Mouse (Mus musculus) left cerebral cortex, postnatal 25 days (tissue): Measurements from ENCODE around the gene Adamtsl1. TPM values are rescaled to one million over a fixed set of nuclear protein-coding genes. Genes with fewer than 3 reads are reported as not detected.

ENCODE experiments used
- DNase-seq, 2 experiments: peaks; one replicate each; pipeline ENCODE4 v3.0.0; 2022; ENCODE audit warnings: low spot score in 2 of 2, mixed read lengths in 1 of 2
- intact Hi-C: fragments of 180-260 bp; cut with DNase I; formaldehyde crosslinking; loops from one replicate; pipeline ENCODE4 v1.15.1; 2025
- total RNA-seq, 2 experiments: library from RNA; stranded (reverse); gene quantifications; 2 replicates each; pipeline ENCODE4 v1.2.3; 2021

Gene Adamtsl1
- total RNA-seq, 2 experiments from 2014 or later: 3.8 to 5.0 TPM

GRCm38 (mm10) chr4:85881318-85881717 lies 367.3 kb downstream of the Adamtsl1 start:
- DNase-seq: no peak

GRCm38 (mm10) chr4:85884031-85884430 lies 370.1 kb downstream of the Adamtsl1 start:
- DNase-seq: peak in 1 of 2 experiments; percentile 3
- intact Hi-C loops: no loop called here

More at GRCm38 (mm10) chr4:85881318-85881717, 367.3 kb downstream of the Adamtsl1 start:
- intact Hi-C loops: no loop called here

GRCm38 (mm10) chr4:85889877-85890598 lies 376.1 kb downstream of the Adamtsl1 start:
- intact Hi-C loops: no loop called here
- no peak for DNase-seq

GRCm38 (mm10) chr4:85901316-85901715 lies 387.3 kb downstream of the Adamtsl1 start:
- intact Hi-C loops: no loop called here
- peak in 1 of 2 experiments; percentile 35 for DNase-seq

GRCm38 (mm10) chr4:85904217-85904616 lies 390.2 kb downstream of the Adamtsl1 start:
- no peak for DNase-seq
- intact Hi-C loops: no loop called here

GRCm38 (mm10) chr4:85916034-85916433 lies 402.1 kb downstream of the Adamtsl1 start:
- no peak for DNase-seq
- intact Hi-C loops: no loop called here

GRCm38 (mm10) chr4:85918366-85918765 lies 404.4 kb downstream of the Adamtsl1 start:
- peak in 1 of 2 experiments; percentile 59 for DNase-seq
- intact Hi-C loops: no loop called here

GRCm38 (mm10) chr4:85920474-85920873 lies 406.5 kb downstream of the Adamtsl1 start:
- intact Hi-C loops: loop anchor here (5.0 kb wide), 1 partner anchor 92 kb away; no protein-coding TSS in a partner anchor

GRCm38 (mm10) chr4:85922741-85923140 lies 408.8 kb downstream of the Adamtsl1 start:
- intact Hi-C loops: loop anchor here (5.0 kb wide), 1 partner anchor 90 kb away; no protein-coding TSS in a partner anchor
- DNase-seq: peak; percentile 52 to 93

More at GRCm38 (mm10) chr4:85920474-85920873, 406.5 kb downstream of the Adamtsl1 start:
- DNase-seq: peak in 1 of 2 experiments; percentile 68

GRCm38 (mm10) chr4:85932129-85932528 lies 418.2 kb downstream of the Adamtsl1 start:
- intact Hi-C loops: no loop called here

GRCm38 (mm10) chr4:85939460-85939859 lies 425.5 kb downstream of the Adamtsl1 start:
- no peak for DNase-seq
- intact Hi-C loops: loop anchor here (5.0 kb wide), 1 partner anchor 613 kb away; no protein-coding TSS in a partner anchor

More at GRCm38 (mm10) chr4:85932129-85932528, 418.2 kb downstream of the Adamtsl1 start:
- no peak for DNase-seq

- no peak for DNase-seq
- intact Hi-C loops: no loop called here
These were observed 427.9 kb downstream of the Adamtsl1 start for GRCm38 (mm10) chr4:85941857-85942256.

GRCm38 (mm10) chr4:85953590-85953989 lies 439.6 kb downstream of the Adamtsl1 start:
- no peak for DNase-seq
- intact Hi-C loops: loop anchor here (5.0 kb wide), 1 partner anchor 311 kb away; no protein-coding TSS in a partner anchor

GRCm38 (mm10) chr4:85955387-85955786 lies 441.4 kb downstream of the Adamtsl1 start:
- intact Hi-C loops: no loop called here
- DNase-seq: no peak

- no peak for DNase-seq
- intact Hi-C loops: no loop called here
These were observed 443.3 kb downstream of the Adamtsl1 start for GRCm38 (mm10) chr4:85957266-85957665.

- intact Hi-C loops: no loop called here
These were observed 443.9 kb downstream of the Adamtsl1 start for GRCm38 (mm10) chr4:85957879-85958278.

GRCm38 (mm10) chr4:85959019-85959418 lies 445.0 kb downstream of the Adamtsl1 start:
- peak in 1 of 2 experiments; percentile 2 for DNase-seq
- intact Hi-C loops: no loop called here

More at GRCm38 (mm10) chr4:85957879-85958278, 443.9 kb downstream of the Adamtsl1 start:
- no peak for DNase-seq

- no peak for DNase-seq
- intact Hi-C loops: no loop called here
These were observed 462.2 kb downstream of the Adamtsl1 start for GRCm38 (mm10) chr4:85976188-85976587.

- no peak for DNase-seq
- intact Hi-C loops: no loop called here
These were observed 465.2 kb downstream of the Adamtsl1 start for GRCm38 (mm10) chr4:85979206-85979605.

- DNase-seq: no peak
- intact Hi-C loops: no loop called here
These were observed 492.6 kb downstream of the Adamtsl1 start for GRCm38 (mm10) chr4:86006596-86006995.

GRCm38 (mm10) chr4:86013640-86014039 lies 499.7 kb downstream of the Adamtsl1 start:
- peak in 1 of 2 experiments; percentile 61 for DNase-seq
- intact Hi-C loops: loop anchor here (5.0 kb wide), 2 partner anchors 91 to 166 kb away; no protein-coding TSS in a partner anchor
